Mouse (Mus musculus) embryonic fibroblast, embryonic 13.5 days (primary cell): ENCODE measurements around the gene Mettl9.

Experiments used
- CTCF ChIP-seq: IDR thresholded peaks from 2 replicates; pipeline ENCODE4 v1.5.1; 2011; ENCODE audit warnings: mild to moderate bottlenecking, control low read depth, low read length, moderate library complexity, borderline replicate concordance; ENCODE audit not compliant: insufficient read depth
- POLR2A ChIP-seq: IDR thresholded peaks from 2 replicates; pipeline ENCODE4 v1.6.1; 2011; ENCODE audit warnings: low read depth, mild to moderate bottlenecking, control low read depth, low read length, moderate library complexity

- TF ChIP-seq CTCF (no peak), POLR2A (no peak)
Observed at GRCm38 (mm10) chr7:121064309-121064708, 30.1 kb downstream of the Mettl9 start.
